Mouse (Mus musculus) kidney, embryonic 15.5 days (tissue): Measurements from ENCODE around the gene 1700021F05Rik. TPM values are rescaled to one million over a fixed set of nuclear protein-coding genes. Genes with fewer than 3 reads are reported as not detected.
A peak's percentile ranks its signal among the peaks of the same experiment; 100 is the strongest.

Experiments used
- ATAC-seq: fragments of 200-750 bp; cut with Nextera tagmentation; replicated peaks from 2 replicates; pipeline ENCODE4 v1.8.0; 2017; ENCODE audit warnings: moderate TSS enrichment; ENCODE audit not compliant: low FRiP score
- H3K27ac ChIP-seq: fragments of 300-500 bp; sonication (generic); 2 replicates; pipeline ENCODE4 v1.5.1; 2015; ENCODE audit warnings: mild to moderate bottlenecking, inconsistent platforms
- H3K27me3 ChIP-seq: fragments of 300-500 bp; sonication (generic); 2 replicates; pipeline ENCODE4 v1.6.1; 2015; ENCODE audit warnings: inconsistent platforms
- H3K36me3 ChIP-seq: fragments of 300-500 bp; sonication (generic); 2 replicates; pipeline ENCODE4 v1.6.1; 2015; ENCODE audit warnings: inconsistent platforms
- H3K4me1 ChIP-seq: fragments of 300-500 bp; sonication (generic); 2 replicates; pipeline ENCODE4 v1.6.1; 2015; ENCODE audit warnings: inconsistent platforms
- H3K4me2 ChIP-seq: fragments of 300-500 bp; sonication (generic); 2 replicates; pipeline ENCODE4 v1.6.1; 2015; ENCODE audit warnings: moderate library complexity, mild to moderate bottlenecking, inconsistent platforms
- H3K4me3 ChIP-seq: fragments of 300-500 bp; sonication (generic); replicated peaks from 2 replicates; pipeline ENCODE4 v1.5.1; 2015; ENCODE audit warnings: mild to moderate bottlenecking, inconsistent platforms
- H3K9ac ChIP-seq: fragments of 300-500 bp; sonication (generic); 2 replicates; pipeline ENCODE4 v1.6.1; 2015; ENCODE audit warnings: mild to moderate bottlenecking, inconsistent platforms
- H3K9me3 ChIP-seq: fragments of 300-500 bp; sonication (generic); replicated peaks from 2 replicates; pipeline ENCODE4 v1.6.1; 2016; ENCODE audit warnings: inconsistent platforms
- WGBS: fragments of 180-500 bp; shearing (Covaris S2); methylation state at CpG from one replicate; pipeline ENCODE4 v1.1.7; 2015; ENCODE audit warnings: mixed read lengths; 5-methylcytosine and 5-hydroxymethylcytosine counted together
- polyA plus RNA-seq: library from polyadenylated mRNA; unstranded; fragments of >200 nt; fragmentation: Nextera tagmentation; extraction: Ambion mirVana; gene quantifications from 2 replicates; pipeline ENCODE4 v1.2.1, GENCODE M21; 2015

The 1700021F05Rik gene
- polyA plus RNA-seq, 1 experiment from 2014 or later, result 74.3 TPM

GRCm38 (mm10) chr10:43574956-43575355 lies 34.2 kb upstream of the 1700021F05Rik start:
- Histone ChIP-seq H3K4me2 (no peak overlapping the region), H3K27ac (no peak overlapping the region), H3K4me3 (no peak overlapping the region), H3K4me1 (peaks cover 15% of the 10 kb centered on the region; the same call in 1 of the 2 replicates), H3K27me3 (no peaks in the 10 kb centered on the region), H3K9ac (no peak overlapping the region), H3K36me3 (0 out of 2 replicates have a peak, but pooled peaks cover 4% of the 10 kb centered on the region), H3K9me3 (peaks cover 7% of the 10 kb centered on the region)
- WGBS, result 7% methylated on average over 3 of the region's 3 CpGs
- no peak for ATAC-seq

- no peak for ATAC-seq
- H3K9ac ChIP-seq, result no peak overlapping the region
These were observed 33.6 kb upstream of the 1700021F05Rik start for GRCm38 (mm10) chr10:43574352-43574751.

DNA sequence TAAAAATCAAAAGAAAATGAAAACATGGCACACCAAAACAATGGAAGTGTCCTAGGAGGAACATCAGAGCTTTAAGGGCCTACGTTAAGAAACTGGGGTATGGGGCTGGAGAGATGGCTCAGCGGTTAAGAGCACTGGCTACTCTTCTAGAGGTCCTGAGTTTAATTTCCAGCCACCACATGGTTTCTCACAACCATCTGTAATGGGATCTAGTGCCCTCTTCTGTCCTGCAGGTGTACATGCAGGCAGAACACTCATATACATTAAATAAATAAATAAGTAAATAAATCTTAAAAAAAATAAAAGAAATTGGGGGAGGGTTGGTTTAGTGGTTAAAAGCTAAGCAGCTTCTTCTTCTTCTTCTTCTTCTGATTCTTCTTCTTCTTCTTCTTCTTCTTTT lies 20.5 kb upstream of the 1700021F05Rik start:
- Histone ChIP-seq H3K36me3 (no peaks in the 10 kb centered on the region), H3K4me3 (no peak overlapping the region), H3K9me3 (no peaks in the 10 kb centered on the region), H3K27me3 (no peaks in the 10 kb centered on the region), H3K27ac (no peak overlapping the region), H3K4me1 (no peaks in the 10 kb centered on the region), H3K4me2 (no peak overlapping the region), H3K9ac (no peak overlapping the region)
- WGBS, result 90% methylated on average over 2 of the region's 2 CpGs
- ATAC-seq, result no peak

More at GRCm38 (mm10) chr10:43574352-43574751, 33.6 kb upstream of the 1700021F05Rik start:
- H3K4me3 ChIP-seq, result no peak overlapping the region
- 79% methylated on average over 2 of the region's 2 CpGs for WGBS
- H3K4me2 ChIP-seq, result no peak overlapping the region
- no peaks in the 10 kb centered on the region for H3K27me3 ChIP-seq
- no peak overlapping the region for H3K27ac ChIP-seq
- peaks cover 7% of the 10 kb centered on the region for H3K9me3 ChIP-seq
- H3K4me1 ChIP-seq, result peaks cover 15% of the 10 kb centered on the region; the same call in 1 of the 2 replicates
- 0 out of 2 replicates have a peak, but pooled peaks cover 4% of the 10 kb centered on the region for H3K36me3 ChIP-seq

GRCm38 (mm10) chr10:43560765-43561164 lies 20.0 kb upstream of the 1700021F05Rik start:
- Histone ChIP-seq H3K9me3 (no peaks in the 10 kb centered on the region), H3K9ac (no peak overlapping the region), H3K4me1 (no peaks in the 10 kb centered on the region), H3K27ac (no peak overlapping the region), H3K4me3 (no peak overlapping the region), H3K4me2 (no peak overlapping the region), H3K27me3 (no peaks in the 10 kb centered on the region), H3K36me3 (no peaks in the 10 kb centered on the region)
- 38% methylated on average over 2 of the region's 2 CpGs for WGBS
- no peak for ATAC-seq

DNA sequence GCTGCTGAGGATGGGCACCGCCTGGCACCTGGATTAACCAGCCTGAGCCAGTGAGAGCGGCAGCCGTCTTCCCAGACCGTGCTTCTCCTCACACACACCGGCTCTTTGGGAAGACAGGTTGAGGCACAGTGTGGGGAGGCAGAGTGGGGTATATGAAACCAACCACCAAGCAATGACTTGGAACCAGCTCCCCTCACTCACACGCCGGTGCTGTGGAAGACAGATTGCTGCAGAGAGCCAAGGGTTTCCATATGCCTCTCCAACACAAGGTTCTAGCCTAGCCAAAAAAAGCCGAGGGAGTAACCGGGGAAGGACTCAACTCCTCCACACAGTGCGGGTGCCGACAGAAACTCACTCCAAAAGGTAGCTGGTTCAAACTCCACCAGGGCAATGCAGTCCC lies 18.5 kb upstream of the 1700021F05Rik start:
- 65% methylated on average over 11 of the region's 11 CpGs for WGBS
- no peaks in the 10 kb centered on the region for H3K27me3 ChIP-seq
- no peak overlapping the region for H3K4me2 ChIP-seq
- no peak overlapping the region for H3K27ac ChIP-seq
- H3K36me3 ChIP-seq, result no peaks in the 10 kb centered on the region
- ATAC-seq, result no peak
- H3K9me3 ChIP-seq, result no peaks in the 10 kb centered on the region
- H3K9ac ChIP-seq, result no peak overlapping the region
- H3K4me3 ChIP-seq, result no peak overlapping the region
- no peaks in the 10 kb centered on the region for H3K4me1 ChIP-seq

DNA sequence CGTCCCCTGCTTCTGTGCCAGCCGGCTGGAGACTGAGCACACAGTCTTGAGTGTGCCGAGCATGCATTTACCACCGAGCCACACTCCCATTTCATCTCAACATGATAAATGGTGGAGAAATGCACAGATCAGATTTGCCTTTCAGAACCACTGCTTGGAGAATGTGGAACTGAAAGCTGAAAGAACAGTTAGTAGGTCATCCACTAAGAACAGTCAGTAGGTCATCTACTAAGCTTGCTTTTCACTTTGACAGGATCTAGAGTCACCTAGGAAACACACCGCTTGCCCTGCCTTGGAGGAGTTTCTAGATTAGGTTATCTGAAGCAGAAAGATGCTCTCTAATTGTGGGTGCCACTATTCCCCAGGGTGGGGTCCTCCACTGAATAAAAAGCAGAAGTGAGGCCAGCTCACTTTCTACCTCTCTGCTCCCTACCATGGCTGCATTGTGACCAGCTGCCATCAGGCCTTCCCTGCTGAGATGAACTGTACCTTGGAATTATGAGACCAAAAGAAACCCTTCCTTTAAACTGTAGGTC lies 16.9 kb upstream of the 1700021F05Rik start:
- H3K4me1 ChIP-seq, result no peaks in the 10 kb centered on the region
- no peaks in the 10 kb centered on the region for H3K36me3 ChIP-seq
- H3K9ac ChIP-seq, result no peak overlapping the region
- H3K4me2 ChIP-seq, result no peak overlapping the region
- H3K4me3 ChIP-seq, result no peak overlapping the region
- H3K9me3 ChIP-seq, result no peaks in the 10 kb centered on the region
- no peak overlapping the region for H3K27ac ChIP-seq
- ATAC-seq, result no peak
- WGBS, result 84% methylated on average over 5 of the region's 5 CpGs
- no peaks in the 10 kb centered on the region for H3K27me3 ChIP-seq

DNA sequence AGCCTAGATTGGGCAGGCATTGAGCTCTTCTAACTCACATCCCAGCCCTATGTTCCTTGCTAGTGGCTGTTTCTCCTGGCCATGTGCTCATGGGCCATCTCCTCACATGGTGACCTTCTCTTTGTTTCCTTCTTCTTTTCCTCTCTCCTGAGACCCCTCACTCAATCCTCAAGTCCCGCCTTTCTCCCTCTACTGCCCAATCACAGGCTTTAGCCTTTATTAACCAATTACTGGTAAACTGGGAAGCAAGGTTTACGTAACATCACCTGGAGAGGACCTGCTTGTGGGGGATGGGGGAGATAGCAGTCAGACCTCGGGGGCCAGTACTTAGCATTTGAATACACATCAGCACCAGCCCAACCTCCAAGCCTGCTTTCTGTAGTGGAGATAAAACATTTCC lies 10.6 kb upstream of the 1700021F05Rik start:
- Histone ChIP-seq H3K27me3 (no peaks in the 10 kb centered on the region), H3K27ac (no peak overlapping the region), H3K9ac (no peak overlapping the region), H3K4me2 (no peak overlapping the region), H3K4me3 (no peak overlapping the region), H3K4me1 (peaks cover 9% of the 10 kb centered on the region), H3K9me3 (no peaks in the 10 kb centered on the region), H3K36me3 (no peaks in the 10 kb centered on the region)
- ATAC-seq, result no peak
- WGBS, result 32% methylated on average over 3 of the region's 3 CpGs

DNA sequence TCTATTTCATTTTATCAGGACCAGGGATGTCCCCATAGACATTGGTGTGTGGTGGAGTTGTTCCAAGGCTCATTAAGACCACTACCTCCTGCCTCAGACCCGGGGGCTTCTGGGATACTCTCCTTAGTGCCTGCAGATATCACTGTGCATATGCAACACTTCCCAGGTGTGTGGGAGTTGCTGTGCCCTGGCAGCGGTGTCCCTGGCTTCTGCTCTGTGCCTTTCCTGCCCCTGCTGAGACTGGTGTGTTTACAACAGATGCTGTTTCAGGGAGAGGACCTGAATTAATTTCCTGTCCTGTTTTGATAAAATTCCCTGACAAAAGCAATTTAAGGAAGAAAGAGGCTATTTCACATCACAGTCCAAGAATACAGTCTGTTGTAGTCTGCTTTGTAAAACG lies 10.1 kb upstream of the 1700021F05Rik start:
- Histone ChIP-seq H3K36me3 (no peaks in the 10 kb centered on the region), H3K27me3 (no peaks in the 10 kb centered on the region), H3K27ac (no peak overlapping the region), H3K9me3 (no peaks in the 10 kb centered on the region), H3K4me3 (no peak overlapping the region), H3K9ac (no peak overlapping the region), H3K4me2 (no peak overlapping the region), H3K4me1 (peaks cover 9% of the 10 kb centered on the region)
- 20% methylated on average over 3 of the region's 3 CpGs for WGBS
- no peak for ATAC-seq

DNA sequence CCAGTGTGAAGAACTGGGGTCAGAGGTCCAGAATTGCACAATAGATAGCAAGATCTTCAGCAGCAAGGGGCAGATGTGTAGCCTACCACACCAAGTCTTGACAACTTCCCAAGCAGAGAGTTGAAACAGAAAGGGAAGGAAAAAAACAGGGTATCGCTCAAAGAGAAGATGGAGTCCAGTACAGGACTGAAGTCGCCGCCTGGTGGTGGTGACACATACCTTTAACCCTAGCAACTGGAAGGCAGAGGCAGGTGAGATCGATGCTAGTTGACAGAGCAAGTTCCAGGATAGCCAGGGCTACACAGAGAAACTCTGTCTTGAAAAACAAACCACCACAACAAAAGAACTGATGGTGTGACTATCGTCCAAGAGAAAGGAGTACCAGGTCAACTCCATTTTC lies 8.6 kb upstream of the 1700021F05Rik start:
- 58% methylated on average over 5 of the region's 5 CpGs for WGBS
- Histone ChIP-seq H3K27me3 (no peaks in the 10 kb centered on the region), H3K9me3 (no peaks in the 10 kb centered on the region), H3K27ac (no peak overlapping the region), H3K4me2 (no peak overlapping the region), H3K4me3 (no peak overlapping the region), H3K9ac (no peak overlapping the region), H3K36me3 (no peaks in the 10 kb centered on the region), H3K4me1 (peaks cover 9% of the 10 kb centered on the region)
- ATAC-seq, result no peak

DNA sequence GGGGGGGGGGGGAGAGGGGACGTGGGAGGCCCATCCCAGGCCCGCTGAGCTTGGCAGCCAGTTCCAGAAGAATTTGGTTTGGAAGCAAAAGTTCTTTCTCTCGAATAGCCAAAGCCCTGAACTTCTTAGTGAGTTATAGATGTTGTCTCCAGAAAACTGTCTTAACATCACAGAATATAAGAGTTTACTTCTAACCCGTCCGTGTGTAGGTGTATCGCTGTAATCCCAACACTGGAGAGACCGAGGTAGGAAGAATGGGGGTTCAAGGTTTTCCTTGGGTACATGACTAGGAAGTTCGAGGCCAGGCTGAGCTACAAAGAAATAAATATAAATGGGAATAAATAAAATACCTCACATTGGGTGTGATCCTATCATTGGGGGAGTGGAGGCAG lies 355 bp upstream of the 1700021F05Rik start:
- 33% methylated on average over 8 of the region's 8 CpGs for WGBS
- Histone ChIP-seq H3K27me3 (no peaks in the 10 kb centered on the region), H3K27ac (no peak overlapping the region), H3K9ac (no peak overlapping the region), H3K4me1 (peaks cover 25% of the 10 kb centered on the region), H3K4me2 (peak overlapping the region; percentile 63), H3K36me3 (peaks cover 5% of the 10 kb centered on the region), H3K9me3 (no peaks in the 10 kb centered on the region), H3K4me3 (peak overlapping the region; percentile 80)
- ATAC-seq, result peak; percentile 1; the same call in 1 of the 2 replicates

DNA sequence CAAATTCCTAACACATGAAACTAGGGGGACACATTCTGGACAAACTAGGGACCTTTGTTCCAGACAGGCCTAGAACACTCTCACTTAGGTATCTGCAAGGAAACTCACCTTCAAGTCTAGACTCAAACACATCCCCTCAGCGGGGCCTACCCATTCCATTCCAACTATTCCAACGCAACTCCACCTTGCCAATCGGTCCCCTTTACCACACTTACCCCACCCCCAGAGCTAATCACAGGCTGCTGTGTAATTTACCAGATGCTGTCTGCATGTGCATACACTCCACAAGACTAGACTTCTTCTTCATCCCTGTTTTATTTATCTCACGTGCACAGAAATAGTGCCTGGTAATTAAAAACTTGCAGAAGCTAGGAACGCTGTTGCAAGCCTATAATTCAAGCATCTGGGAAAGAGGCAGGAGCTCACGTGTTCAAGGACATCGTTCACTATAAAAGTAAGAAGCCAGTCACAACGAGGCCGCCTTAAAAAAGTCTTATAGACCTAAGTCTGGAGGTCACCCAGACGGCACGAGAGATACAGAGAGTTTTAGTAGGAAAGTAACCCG lies 966 bp downstream of the 1700021F05Rik start:
- Histone ChIP-seq H3K9ac (peak overlapping the region; percentile 81), H3K4me3 (peak overlapping the region; percentile 80), H3K4me2 (peak overlapping the region; percentile 63), H3K4me1 (peaks cover 25% of the 10 kb centered on the region), H3K36me3 (peaks cover 18% of the 10 kb centered on the region), H3K27me3 (no peaks in the 10 kb centered on the region), H3K9me3 (no peaks in the 10 kb centered on the region), H3K27ac (peak overlapping the region; percentile 86)
- 10% methylated on average over 12 of the region's 12 CpGs for WGBS
- no peak for ATAC-seq

GRCm38 (mm10) chr10:43538831-43539230 lies 2.0 kb downstream of the 1700021F05Rik start:
- WGBS, result 73% methylated on average over 5 of the region's 5 CpGs
- Histone ChIP-seq H3K4me2 (peak overlapping the region; percentile 63; the same call in 1 of the 2 replicates), H3K27me3 (no peaks in the 10 kb centered on the region), H3K4me3 (no peak overlapping the region), H3K9me3 (no peaks in the 10 kb centered on the region), H3K27ac (peak overlapping the region; percentile 54), H3K9ac (no peak overlapping the region), H3K36me3 (peaks cover 18% of the 10 kb centered on the region), H3K4me1 (peaks cover 25% of the 10 kb centered on the region)
- ATAC-seq, result no peak

- 83% methylated on average over 7 of the region's 7 CpGs for WGBS
- Histone ChIP-seq H3K9me3 (no peaks in the 10 kb centered on the region), H3K27ac (no peak overlapping the region), H3K4me2 (no peak overlapping the region), H3K9ac (no peak overlapping the region), H3K36me3 (peaks cover 23% of the 10 kb centered on the region), H3K4me1 (peaks cover 25% of the 10 kb centered on the region), H3K4me3 (no peak overlapping the region), H3K27me3 (no peaks in the 10 kb centered on the region)
- no peak for ATAC-seq
These were observed 3.1 kb downstream of the 1700021F05Rik start for GRCm38 (mm10) chr10:43537652-43538051.
